Mouse (Mus musculus): ENCODE measurements around the gene Leng9.

GRCm38 (mm10) chr7:4119344-4119902, 30.8 kb downstream of the Leng9 start, which contains the start of gene Ttyh1:
- TF ChIP-seq POLR2A (IDR thresholded peaks at IDR 0.05; ENCODE audit: insufficient read depth, low read length) (no peak), CTCF (IDR thresholded peaks at IDR 0.05; ENCODE audit: low read depth, low read length) (peak; percentile 81)

All from ES-Bruce4 (cell line).